Mouse (Mus musculus) MEL (cell line): ENCODE results near the gene Gcnt2.

Source experiments
- CTCF ChIP-seq, 3 experiments: IDR thresholded peaks in 2 of 3; conservative IDR thresholded peaks in 1 of 3; 2 replicates each; pipeline ENCODE4 v1.5.1; 2011 to 2012; ENCODE audit warnings: low read length in 3 of 3, low read depth in 2 of 3, mild to moderate bottlenecking in 2 of 3, improper control_type of control experiment in 1 of 3, inconsistent platforms in 1 of 3, mixed read lengths in 1 of 3, moderate library complexity in 1 of 3; ENCODE audit not compliant: control insufficient read depth in 1 of 3, insufficient read depth in 1 of 3, poor library complexity in 1 of 3, severe bottlenecking in 1 of 3
- GATA1 ChIP-seq: IDR thresholded peaks from 2 replicates; pipeline ENCODE4 v1.6.1; 2011; ENCODE audit warnings: low read depth, low read length, improper control_type of control experiment
- HCFC1 ChIP-seq: IDR thresholded peaks from 2 replicates; pipeline ENCODE4 v1.6.1; 2012; ENCODE audit warnings: low read depth, mild to moderate bottlenecking, inconsistent platforms, low read length, improper control_type of control experiment, moderate library complexity
- MEF2A ChIP-seq: IDR thresholded peaks from 2 replicates; pipeline ENCODE4 v1.6.1; 2014; ENCODE audit warnings: low read depth, mild to moderate bottlenecking, inconsistent platforms, low read length, improper control_type of control experiment; ENCODE audit not compliant: poor library complexity, insufficient replicate concordance, severe bottlenecking; ENCODE audit errors: extremely low read depth
- NRF1 ChIP-seq: IDR thresholded peaks from 2 replicates; pipeline ENCODE4 v1.6.1; 2014; ENCODE audit warnings: low read depth, mild to moderate bottlenecking, inconsistent platforms, low read length, improper control_type of control experiment, moderate library complexity; ENCODE audit not compliant: poor library complexity, insufficient read depth, severe bottlenecking
- POLR2A ChIP-seq, 2 experiments: IDR thresholded peaks; 2 replicates each; pipeline ENCODE4 v1.6.1; 2011 to 2012; ENCODE audit warnings: low read length in 2 of 2, mild to moderate bottlenecking in 2 of 2, control low read depth in 1 of 2, improper control_type of control experiment in 1 of 2, low read depth in 1 of 2, moderate library complexity in 1 of 2; ENCODE audit not compliant: control insufficient read depth in 1 of 2, insufficient read depth in 1 of 2, poor library complexity in 1 of 2

DNA sequence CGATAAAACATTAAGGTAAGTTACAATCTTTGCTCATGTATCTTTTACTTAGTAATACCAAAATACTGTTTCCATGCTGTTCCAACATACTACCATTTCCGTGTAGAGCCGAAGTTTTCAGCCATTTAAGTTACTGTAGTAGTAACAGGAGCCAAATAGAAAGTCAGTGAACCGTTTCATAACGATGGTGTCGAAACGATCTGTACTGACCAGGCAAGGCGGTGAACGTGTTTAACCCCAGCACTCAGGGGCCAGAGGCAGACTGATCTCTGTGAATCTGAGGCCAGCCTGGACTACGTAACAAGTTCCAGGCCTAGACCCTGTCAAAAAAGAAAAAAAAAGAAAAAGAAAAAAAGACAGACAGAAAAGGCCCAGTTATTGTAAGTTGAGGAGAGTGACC lies 148.7 kb downstream of the Gcnt2 start:
- TF ChIP-seq NRF1: no peak
- no peak for TF ChIP-seq GATA1
- no peak for TF ChIP-seq MEF2A
- TF ChIP-seq CTCF (IDR thresholded peaks at IDR 0.05 in 2 of 3, conservative IDR thresholded peaks at IDR 0.05 in 1 of 3; ENCODE audit: control insufficient read depth in 1 of 3, insufficient read depth in 1 of 3, low read depth in 2 of 3, low read length in 3 of 3, poor library complexity in 1 of 3, severe bottlenecking in 1 of 3): no peak
- no peak for TF ChIP-seq POLR2A (IDR thresholded peaks at IDR 0.05; ENCODE audit: control insufficient read depth in 1 of 2, insufficient read depth in 1 of 2, low read depth in 1 of 2, low read length in 2 of 2, poor library complexity in 1 of 2)
- TF ChIP-seq HCFC1: no peak
